Mouse (Mus musculus): ENCODE measurements at regions not wholly inside any gene's neighbourhood (a gene's known extent, or its start where the extent isn't known, plus 50 kb on each side); places are given as distances from the start of the nearest gene placed in this dataset.

- 34% methylated on average over 7 of the region's 7 CpGs for WGBS
- no peak for DNase-seq (ENCODE audit: low read depth, low spot score)
Observed at GRCm38 (mm10) chr16:49965528-49966250, 165.4 kb downstream of the Cd47 start.

GRCm38 (mm10) chr16:49966251-49966588, 165.9 kb downstream of the Cd47 start:
- DNase-seq (ENCODE audit: low read depth, low spot score), result no peak
- WGBS, result 39% methylated on average over 2 of the region's 2 CpGs

GRCm38 (mm10) chr16:49967110-49967509, 166.8 kb downstream of the Cd47 start:
- 88% methylated on average over 7 of the region's 7 CpGs for WGBS
- DNase-seq (ENCODE audit: low read depth, low spot score), result no peak

GRCm38 (mm10) chr16:49968291-49968870, 168.0 kb downstream of the Cd47 start:
- 75% methylated on average over 4 of the region's 4 CpGs for WGBS
- DNase-seq (ENCODE audit: low read depth, low spot score), result no peak

GRCm38 (mm10) chr16:49969035-49969434, 168.7 kb downstream of the Cd47 start:
- 95% methylated on average over 4 of the region's 4 CpGs for WGBS
- no peak for DNase-seq (ENCODE audit: low read depth, low spot score)

GRCm38 (mm10) chr16:49969693-49970296, 169.5 kb downstream of the Cd47 start:
- 85% methylated on average over 2 of the region's 2 CpGs for WGBS
- DNase-seq (ENCODE audit: low read depth, low spot score), result no peak

GRCm38 (mm10) chr16:49970297-49970804, 170.0 kb downstream of the Cd47 start:
- WGBS, result 50% methylated on average over 2 of the region's 2 CpGs
- DNase-seq (ENCODE audit: low read depth, low spot score), result no peak

GRCm38 (mm10) chr16:49971141-49971555, 170.8 kb downstream of the Cd47 start:
- WGBS, result 87% methylated on average over 3 of the region's 3 CpGs
- DNase-seq (ENCODE audit: low read depth, low spot score), result no peak

GRCm38 (mm10) chr16:49977276-49977675, 176.9 kb downstream of the Cd47 start:
- no peak for DNase-seq (ENCODE audit: low read depth, low spot score)
- 85% methylated on average over 2 of the region's 2 CpGs for WGBS

GRCm38 (mm10) chr16:49979426-49979940, 179.2 kb downstream of the Cd47 start:
- WGBS, result 91% methylated on average over 4 of the region's 4 CpGs
- DNase-seq (ENCODE audit: low read depth, low spot score), result no peak

GRCm38 (mm10) chr16:49980178-49980646, 179.9 kb downstream of the Cd47 start:
- no peak for DNase-seq (ENCODE audit: low read depth, low spot score)
- WGBS, result 82% methylated on average over 10 of the region's 10 CpGs

GRCm38 (mm10) chr16:49982180-49982579, 181.8 kb downstream of the Cd47 start:
- no peak for DNase-seq (ENCODE audit: low read depth, low spot score)
- WGBS, result 72% methylated on average over 4 of the region's 4 CpGs

GRCm38 (mm10) chr16:49985082-49986076, 185.0 kb downstream of the Cd47 start:
- 55% methylated on average over 14 of the region's 14 CpGs for WGBS
- DNase-seq (ENCODE audit: low read depth, low spot score), result no peak

GRCm38 (mm10) chr16:49986954-49987353, 186.6 kb downstream of the Cd47 start:
- DNase-seq (ENCODE audit: low read depth, low spot score), result no peak
- 27% methylated on average over 6 of the region's 6 CpGs for WGBS

- WGBS, result 68% methylated on average over 3 of the region's 3 CpGs
- no peak for DNase-seq (ENCODE audit: low read depth, low spot score)
Observed at GRCm38 (mm10) chr16:49995822-49996221, 195.5 kb downstream of the Cd47 start.

GRCm38 (mm10) chr16:49996593-49996992, 196.3 kb downstream of the Cd47 start:
- no peak for DNase-seq (ENCODE audit: low read depth, low spot score)
- 55% methylated on average over 5 of the region's 5 CpGs for WGBS

GRCm38 (mm10) chr16:49997040-49997439, 196.7 kb downstream of the Cd47 start:
- no peak for DNase-seq (ENCODE audit: low read depth, low spot score)
- WGBS, result 83% methylated on average over 7 of the region's 7 CpGs

GRCm38 (mm10) chr16:50000805-50001204, 200.5 kb downstream of the Cd47 start:
- no peak for DNase-seq (ENCODE audit: low read depth, low spot score)
- 59% methylated on average over 4 of the region's 4 CpGs for WGBS

GRCm38 (mm10) chr16:50001662-50002455, 201.5 kb downstream of the Cd47 start:
- no peak for DNase-seq (ENCODE audit: low read depth, low spot score)
- 51% methylated on average over 3 of the region's 3 CpGs for WGBS

Data from large intestine, adult 2 months (tissue).